Mouse (Mus musculus) liver, embryonic 11.5 days (tissue): ENCODE results near the gene Gm20894. TPM values are rescaled to one million over a fixed set of nuclear protein-coding genes. Genes with fewer than 3 reads are reported as not detected.
"Not testable (repeated sequence)": the region's sequence is repeated elsewhere in the genome, so short reads cannot be mapped to it uniquely, and the experiment has no call there.

Experiments used
- ATAC-seq: fragments of 200-750 bp; cut with Nextera tagmentation; replicated peaks from 2 replicates; pipeline ENCODE4 v1.8.0; 2017; ENCODE audit warnings: moderate number of reproducible peaks, mild to moderate bottlenecking, moderate TSS enrichment, moderate library complexity; ENCODE audit not compliant: low FRiP score
- DNase-seq: peaks from one replicate; pipeline ENCODE4 v3.0.0-alpha.2; 2017; ENCODE audit warnings: low spot score
- H3K27ac ChIP-seq: fragments of 300-500 bp; sonication (generic); 2 replicates; pipeline ENCODE4 v1.5.1; 2014; ENCODE audit warnings: mild to moderate bottlenecking, low read depth, low read length, control low read depth
- H3K27me3 ChIP-seq: fragments of 300-500 bp; sonication (generic); replicated peaks from 2 replicates; pipeline ENCODE4 v1.6.1; 2014; ENCODE audit warnings: low read length, mixed read lengths; ENCODE audit not compliant: control insufficient read depth, insufficient read depth
- H3K36me3 ChIP-seq: fragments of 300-500 bp; sonication (generic); 2 replicates; pipeline ENCODE4 v1.6.1; 2014; ENCODE audit warnings: mild to moderate bottlenecking, low read length, moderate library complexity, mixed read lengths; ENCODE audit not compliant: control insufficient read depth, insufficient read depth
- H3K4me1 ChIP-seq: fragments of 300-500 bp; sonication (generic); replicated peaks from 2 replicates; pipeline ENCODE4 v1.6.1; 2014; ENCODE audit warnings: low read length, mixed read lengths; ENCODE audit not compliant: control insufficient read depth, insufficient read depth
- H3K4me2 ChIP-seq: fragments of 300-500 bp; sonication (generic); 2 replicates; pipeline ENCODE4 v1.6.1; 2014; ENCODE audit warnings: mild to moderate bottlenecking, control low read depth, moderate library complexity
- H3K4me3 ChIP-seq: fragments of 300-500 bp; sonication (generic); 2 replicates; pipeline ENCODE4 v1.5.1; 2014; ENCODE audit warnings: low read depth, low read length, control low read depth
- H3K9ac ChIP-seq: fragments of 300-500 bp; sonication (generic); 2 replicates; pipeline ENCODE4 v1.6.1; 2014; ENCODE audit warnings: low read depth, low read length, control low read depth
- H3K9me3 ChIP-seq: fragments of 300-500 bp; sonication (generic); 2 replicates; pipeline ENCODE4 v1.6.1; 2016; ENCODE audit warnings: low read length, inconsistent platforms, mixed read lengths; ENCODE audit not compliant: control insufficient read depth
- WGBS: fragments of 180-500 bp; shearing (Covaris S2); extraction: QIAGEN DNeasy Blood & Tissue Kit; methylation state at CpG from one replicate; pipeline ENCODE4 v1.1.7; 2014; 5-methylcytosine and 5-hydroxymethylcytosine counted together
- polyA plus RNA-seq: library from polyadenylated mRNA; unstranded; fragments of >200 nt; fragmentation: Nextera tagmentation; extraction: Ambion mirVana; gene quantifications from 2 replicates; pipeline ENCODE4 v1.2.1, GENCODE M21; 2014

Gm20894 gene
- polyA plus RNA-seq = not detected in 2 replicates

GRCm38 (mm10) chrY:28271412-28271811, at the start of gene Gm20894:
TSS of gene Gm20894 (minus strand) at chrY:28271512.
- H3K9ac ChIP-seq, ATAC-seq, H3K27me3 ChIP-seq, DNase-seq, H3K4me1 ChIP-seq, H3K4me3 ChIP-seq, H3K4me2 ChIP-seq, H3K27ac ChIP-seq, H3K36me3 ChIP-seq, H3K9me3 ChIP-seq: not testable (repeated sequence)
- no CpG with 5 or more reads among the region's 5 CpGs for WGBS
